Mouse (Mus musculus) G1E (cell line): Measurements from ENCODE around the gene Wdsub1. TPM values are rescaled to one million over a fixed set of nuclear protein-coding genes. Genes with fewer than 3 reads are reported as not detected.

Experiments used
- ATAC-seq: 2 replicates; pipeline ENCODE4 v1.8.0; 2016; ENCODE audit warnings: mild to moderate bottlenecking; ENCODE audit not compliant: insufficient number of reproducible peaks, poor library complexity, low FRiP score, severe bottlenecking; ENCODE audit errors: extremely low read depth
- DNase-seq: peaks from one replicate; pipeline ENCODE4 v3.0.0; 2012; ENCODE audit warnings: low spot score
- H3K27me3 ChIP-seq: 2 replicates; pipeline ENCODE4 v1.6.1; 2012; ENCODE audit warnings: mild to moderate bottlenecking, low read length, inconsistent platforms; ENCODE audit not compliant: insufficient read depth
- H3K36me3 ChIP-seq: replicated peaks from 2 replicates; pipeline ENCODE3; 2012; ENCODE audit warnings: mild to moderate bottlenecking, inconsistent platforms
- H3K4me1 ChIP-seq: 2 replicates; pipeline ENCODE4 v1.6.1; 2012; ENCODE audit warnings: low read depth, low read length, inconsistent platforms, mixed read lengths; ENCODE audit not compliant: insufficient read depth
- H3K4me3 ChIP-seq: 2 replicates; pipeline ENCODE4 v1.5.1; 2012; ENCODE audit warnings: low read depth, mild to moderate bottlenecking, inconsistent platforms, low read length, moderate library complexity, mixed read lengths
- H3K9me3 ChIP-seq: replicated peaks from 2 replicates; pipeline ENCODE4 v1.6.1; 2012; ENCODE audit warnings: inconsistent platforms
- CTCF ChIP-seq: IDR thresholded peaks from 2 replicates; pipeline ENCODE4 v1.5.1; 2012; ENCODE audit warnings: low read depth, low read length, inconsistent platforms, mixed read lengths
- GATA1 ChIP-seq: IDR thresholded peaks from 2 replicates; pipeline ENCODE4 v1.6.1; 2012; ENCODE audit warnings: borderline replicate concordance, low read length, inconsistent platforms, mixed read lengths
- GATA2 ChIP-seq: IDR thresholded peaks from 2 replicates; pipeline ENCODE4 v1.6.1; 2012; ENCODE audit warnings: low read depth, low read length, inconsistent platforms, borderline replicate concordance
- POLR2AphosphoS5 ChIP-seq: IDR thresholded peaks from 2 replicates; pipeline ENCODE4 v1.6.1; 2012; ENCODE audit warnings: low read depth, low read length, inconsistent platforms; ENCODE audit not compliant: insufficient replicate concordance
- TAL1 ChIP-seq: conservative IDR thresholded peaks from 2 replicates; pipeline ENCODE4 v1.6.1; 2012; ENCODE audit warnings: low read depth, low read length, inconsistent platforms, mixed read lengths
- polyA plus RNA-seq: library from polyadenylated mRNA; stranded (reverse); fragments of >175 nt; gene quantifications from 2 replicates; pipeline ENCODE4 v1.2.3, GENCODE M21; 2012
- total RNA-seq, 2 experiments: library from RNA; stranded (forward) in 1 of 2; stranded (reverse) in 1 of 2; fragments of 200-1000 nt in 1 of 2; fragments of >200 nt in 1 of 2; fragmentation: Nextera tagmentation in 1 of 2; gene quantifications; 2 replicates each; pipeline ENCODE4 v1.2.3; 2014 to 2017

Wdsub1 gene
- total and polyA plus RNA-seq, 3 experiments: 9.9 to 16.1 (median 13.7) TPM

- TF ChIP-seq CTCF (no peak), GATA1 (no peak), GATA2 (no peak), TAL1 (no peak), POLR2AphosphoS5 (no peak)
- no peaks in the 10 kb centered on the region for H3K36me3 ChIP-seq
- no peaks in the 10 kb centered on the region for H3K4me1 ChIP-seq
- no peaks in the 10 kb centered on the region for H3K9me3 ChIP-seq
- ATAC-seq: no peak
- no peak for DNase-seq
- H3K27me3 ChIP-seq: peaks cover 19% of the 10 kb centered on the region
- H3K4me3 ChIP-seq: no peak overlapping the region
Observed at GRCm38 (mm10) chr2:59814997-59815396, 67.4 kb downstream of the Wdsub1 start.

DNA sequence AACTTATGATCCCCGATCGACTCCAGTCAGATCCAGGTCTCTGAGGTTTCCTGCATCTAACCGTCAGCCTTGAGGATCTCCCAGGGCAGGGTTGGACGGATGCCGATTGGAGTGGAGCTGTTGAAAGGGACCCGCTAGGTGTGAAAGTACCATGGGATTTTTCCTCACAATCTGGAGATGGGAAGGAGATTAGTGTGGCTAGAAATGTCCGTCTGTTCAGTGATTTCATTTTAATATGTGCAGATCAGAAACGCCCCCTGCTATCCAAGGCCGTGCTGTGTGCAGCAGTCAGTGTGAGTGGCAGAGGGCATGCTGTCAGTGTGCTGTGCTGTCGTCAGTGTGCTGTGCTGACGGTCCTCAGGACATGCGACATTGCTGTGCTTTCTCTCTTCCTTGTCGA is 68.9 kb downstream of the Wdsub1 start:
- no peaks in the 10 kb centered on the region for H3K4me1 ChIP-seq
- ATAC-seq: no peak; the same call in 1 of the 2 replicates
- no peaks in the 10 kb centered on the region for H3K36me3 ChIP-seq
- TF ChIP-seq POLR2AphosphoS5 (no peak), CTCF (no peak)
- H3K4me3 ChIP-seq: no peak overlapping the region
- DNase-seq: no peak
- H3K9me3 ChIP-seq: no peaks in the 10 kb centered on the region
- peaks cover 21% of the 10 kb centered on the region for H3K27me3 ChIP-seq

- Histone ChIP-seq H3K9me3 (no peaks in the 10 kb centered on the region), H3K4me1 (no peaks in the 10 kb centered on the region), H3K27me3 (peaks cover 24% of the 10 kb centered on the region), H3K36me3 (no peaks in the 10 kb centered on the region), H3K4me3 (no peak overlapping the region)
- DNase-seq (no peak), ATAC-seq (no peak)
- TF ChIP-seq TAL1: no peak
- no peak for TF ChIP-seq GATA2
- no peak for TF ChIP-seq CTCF
- no peak for TF ChIP-seq GATA1
- no peak for TF ChIP-seq POLR2AphosphoS5
Observed at GRCm38 (mm10) chr2:59812641-59813040, 69.8 kb downstream of the Wdsub1 start.

DNA sequence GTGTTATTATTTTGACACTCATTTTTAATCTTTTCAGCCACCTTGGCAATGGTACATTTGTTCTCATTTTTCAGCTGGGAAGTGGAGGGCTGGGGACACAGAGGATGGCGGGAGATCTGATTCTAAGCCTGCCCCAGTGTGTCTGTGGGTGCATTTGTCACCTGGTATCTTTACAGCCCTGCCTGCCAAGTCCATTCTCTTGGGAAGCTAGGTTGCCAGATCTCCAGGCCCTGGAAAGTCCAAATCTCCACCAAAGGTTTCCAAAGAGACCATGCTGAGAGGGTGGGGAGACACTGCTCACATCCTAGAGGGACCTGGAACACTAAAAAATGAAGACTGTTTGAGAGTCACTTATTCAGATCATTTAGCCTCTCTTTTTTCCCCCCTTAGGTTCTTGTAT is 71.1 kb downstream of the Wdsub1 start:
- H3K4me1 ChIP-seq: no peaks in the 10 kb centered on the region
- ATAC-seq (no peak), DNase-seq (no peak)
- peaks cover 19% of the 10 kb centered on the region for H3K27me3 ChIP-seq
- TF ChIP-seq POLR2AphosphoS5: no peak
- TF ChIP-seq GATA1: no peak
- H3K9me3 ChIP-seq: no peaks in the 10 kb centered on the region
- H3K4me3 ChIP-seq: no peak overlapping the region
- no peaks in the 10 kb centered on the region for H3K36me3 ChIP-seq

DNA sequence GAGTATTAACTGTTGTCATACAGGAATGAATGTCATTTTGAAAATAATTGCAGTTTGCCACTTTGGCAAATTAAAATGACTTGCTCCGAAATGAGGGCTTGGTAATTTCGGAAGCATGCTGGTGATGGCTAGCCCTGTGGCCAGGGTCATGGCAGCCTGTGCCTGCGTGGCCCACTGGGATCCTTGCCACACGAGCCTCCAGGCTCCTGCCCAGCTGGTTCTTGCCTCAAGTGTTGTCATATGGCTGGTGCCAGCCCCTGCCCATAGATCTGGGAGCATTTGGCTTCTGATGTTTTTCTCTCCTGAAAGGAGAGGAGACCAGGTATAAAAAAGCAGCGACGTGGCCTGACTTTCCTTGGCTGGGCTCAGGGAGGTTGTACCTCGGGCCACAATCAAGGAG is 72.4 kb downstream of the Wdsub1 start:
- no peak for ATAC-seq
- Histone ChIP-seq H3K4me3 (no peak overlapping the region), H3K4me1 (no peaks in the 10 kb centered on the region), H3K27me3 (peaks cover 21% of the 10 kb centered on the region), H3K9me3 (no peaks in the 10 kb centered on the region), H3K36me3 (no peaks in the 10 kb centered on the region)
- DNase-seq: no peak
- TF ChIP-seq TAL1 (no peak), CTCF (no peak), POLR2AphosphoS5 (no peak), GATA2 (no peak)

- H3K36me3 ChIP-seq: no peaks in the 10 kb centered on the region
Observed at GRCm38 (mm10) chr2:59808608-59809007, 73.8 kb downstream of the Wdsub1 start.

GRCm38 (mm10) chr2:59806038-59806437 is 76.4 kb downstream of the Wdsub1 start:
- no peak for TF ChIP-seq GATA1
- TF ChIP-seq GATA2: no peak
- TF ChIP-seq POLR2AphosphoS5: no peak
- TF ChIP-seq TAL1: no peak
- no peak for TF ChIP-seq CTCF
- Histone ChIP-seq H3K9me3 (no peaks in the 10 kb centered on the region), H3K36me3 (no peaks in the 10 kb centered on the region), H3K4me1 (peaks cover under 1% of the 10 kb centered on the region), H3K27me3 (peaks cover 28% of the 10 kb centered on the region), H3K4me3 (no peak overlapping the region)
- DNase-seq (no peak), ATAC-seq (no peak)

More at GRCm38 (mm10) chr2:59808608-59809007, 73.8 kb downstream of the Wdsub1 start:
- DNase-seq (no peak), ATAC-seq (no peak)
- Histone ChIP-seq H3K4me3 (no peak overlapping the region), H3K27me3 (peaks cover 21% of the 10 kb centered on the region), H3K9me3 (no peaks in the 10 kb centered on the region), H3K4me1 (no peaks in the 10 kb centered on the region)
- TF ChIP-seq TAL1: no peak
- TF ChIP-seq CTCF: no peak
- no peak for TF ChIP-seq GATA2
